Comparison of ENCODE assay signal across 8 mouse cellular contexts in genomic region chr8:20550054-20550778, GRCm38 (mm10).
A peak's percentile ranks its signal among the peaks of the same experiment; 100 is the strongest.
DNase-seq lines count a peak whose midpoint lies in the region; ATAC-seq and TF ChIP-seq lines count a peak whose summit lies in the region.
"Not testable (repeated sequence)": the region's sequence is repeated elsewhere in the genome, so short reads cannot be mapped to it uniquely, and the experiment has no call there.

No protein-coding gene starts in this region.

- 14% methylated on average over 64 of the region's 64 CpGs for WGBS in forebrain, embryonic 10.5 days
- WGBS in heart, embryonic 14.5 days = 7% methylated on average over 59 of the region's 64 CpGs
- 10% methylated on average over 57 of the region's 64 CpGs for WGBS in kidney, postnatal 0 days

- not testable (repeated sequence) for H3K36me3 ChIP-seq in forebrain, embryonic 10.5 days (replicated peaks); heart, embryonic 14.5 days (ENCODE audit: control insufficient read depth, insufficient read depth, low read length); kidney, postnatal 0 days (ENCODE audit: insufficient read depth, low read length)

- peak; percentile 98 for ATAC-seq in heart, embryonic 14.5 days (ENCODE audit: insufficient number of reproducible peaks, insufficient read depth, low FRiP score, low read depth)
- ATAC-seq in kidney, postnatal 0 days (replicated peaks; ENCODE audit: low FRiP score, low read depth) = peak; percentile 100

- H3K9ac ChIP-seq in heart, embryonic 14.5 days (ENCODE audit: low read length) = peak overlapping the region; percentile 88
- peak overlapping the region; percentile 86 for H3K9ac ChIP-seq in kidney, postnatal 0 days (ENCODE audit: low read depth, low read length)

- peak overlapping the region; percentile 58 for H3K4me3 ChIP-seq in forebrain, embryonic 10.5 days
- H3K4me3 ChIP-seq in heart, embryonic 14.5 days (ENCODE audit: control insufficient read depth in 1 of 2, insufficient read depth in 1 of 2, low read depth in 1 of 2, low read length in 2 of 2) = peak overlapping the region; percentile 62 to 63
- peak overlapping the region; percentile 65 for H3K4me3 ChIP-seq in kidney, postnatal 0 days (replicated peaks; ENCODE audit: low read depth, low read length)

- peak overlapping the region; percentile 54 for H3K4me2 ChIP-seq in heart, embryonic 14.5 days (ENCODE audit: low read length)
- H3K4me2 ChIP-seq in kidney, postnatal 0 days (ENCODE audit: low read length) = peak overlapping the region; percentile 52

- H3K27me3 ChIP-seq in forebrain, embryonic 10.5 days (ENCODE audit: poor library complexity, severe bottlenecking); heart, embryonic 14.5 days (ENCODE audit: control insufficient read depth, insufficient read depth, low read length); kidney, postnatal 0 days (ENCODE audit: insufficient read depth, low read length): not testable (repeated sequence)

- peak; percentile 96 to 97 for DNase-seq in B cell, adult 2 months
- DNase-seq in brain, adult 2 months (ENCODE audit: low read depth, low spot score) = peak; percentile 57
- peak; percentile 32 for DNase-seq in forebrain, embryonic 10.5 days (ENCODE audit: extremely low spot score, low spot score)
- peak; percentile 42 for DNase-seq in kidney, postnatal 0 days (ENCODE audit: low spot score)
- peak; percentile 12 for DNase-seq in liver
- peak; percentile 99 for DNase-seq in monocyte, adult 2 months (ENCODE audit: low read depth in 1 of 2, low spot score in 2 of 2)
- peak; percentile 86 to 89 for DNase-seq in spleen, postnatal 4 days (ENCODE audit: low spot score in 2 of 2)

- peak; percentile 60 for TF ChIP-seq CTCF in kidney, postnatal 0 days (IDR thresholded peaks at IDR 0.05; ENCODE audit: low read depth)

- H3K9me3 ChIP-seq in forebrain, embryonic 10.5 days; heart, embryonic 14.5 days (ENCODE audit: control insufficient read depth, low read length); kidney, postnatal 0 days (replicated peaks; ENCODE audit: low read length): not testable (repeated sequence)

- not testable (repeated sequence) for H3K4me1 ChIP-seq in forebrain, embryonic 10.5 days; heart, embryonic 14.5 days (ENCODE audit: control insufficient read depth in 2 of 2, insufficient read depth in 2 of 2, low read length in 2 of 2); kidney, postnatal 0 days (replicated peaks; ENCODE audit: insufficient read depth, low read length)

- peak overlapping the region; percentile 89 for H3K27ac ChIP-seq in forebrain, embryonic 10.5 days
- H3K27ac ChIP-seq in heart, embryonic 14.5 days (replicated peaks in 1 of 2; ENCODE audit: control insufficient read depth in 1 of 2, insufficient read depth in 1 of 2, low read depth in 2 of 2, low read length in 2 of 2) = peak overlapping the region; percentile 57 to 65
- peak overlapping the region; percentile 84 for H3K27ac ChIP-seq in kidney, postnatal 0 days

Comparison
In these comparisons a context has a peak if more than half of its experiments do, and no peak if none do; other contexts are left out.
1. Peak in every context shown above with its lines: DNase-seq, ATAC-seq, H3K4me3 ChIP-seq and H3K27ac ChIP-seq.
2. DNase-seq: peak in every context shown above with its lines; median percentile 99 in monocyte, adult 2 months; 96 in B cell, adult 2 months; 88 in spleen, postnatal 4 days; 57 in brain, adult 2 months; 42 in kidney, postnatal 0 days; 32 in forebrain, embryonic 10.5 days; 12 in liver.